Mouse (Mus musculus) CH12F3 (cell line): ENCODE results near the gene Cdc42bpb.

Experiments used
- in situ Hi-C: fragments of 300-500 bp; cut with MboI; formaldehyde crosslinking; loops from 2 replicates; pipeline ENCODE4 v1.14.3; 2020; ENCODE audit warnings: low sequenced_read_pairs

Gene Cdc42bpb

GRCm38 (mm10) chr12:111387146-111387545 is 9.6 kb upstream of the Cdc42bpb start:
- in situ Hi-C loops: no loop called here

GRCm38 (mm10) chr12:111386642-111387120 is 9.2 kb upstream of the Cdc42bpb start:
- in situ Hi-C loops: no loop called here

GRCm38 (mm10) chr12:111385883-111386641 is 8.5 kb upstream of the Cdc42bpb start:
- in situ Hi-C loops: no loop called here

- in situ Hi-C loops: no loop called here
Measured at GRCm38 (mm10) chr12:111378812-111379211, 1.3 kb upstream of the Cdc42bpb start.

- in situ Hi-C loops: no loop called here
Measured at GRCm38 (mm10) chr12:111377986-111378490, 520 bp upstream of the Cdc42bpb start.

- in situ Hi-C loops: no loop called here
Measured at GRCm38 (mm10) chr12:111376826-111377331, 639 bp downstream of the Cdc42bpb start.

GRCm38 (mm10) chr12:111376053-111376452 is 1.5 kb downstream of the Cdc42bpb start:
- in situ Hi-C loops: no loop called here

GRCm38 (mm10) chr12:111375559-111375958 is 2.0 kb downstream of the Cdc42bpb start:
- in situ Hi-C loops: no loop called here

GRCm38 (mm10) chr12:111374727-111375126 is 2.8 kb downstream of the Cdc42bpb start:
- in situ Hi-C loops: no loop called here

- in situ Hi-C loops: no loop called here
Measured at GRCm38 (mm10) chr12:111373411-111373810, 4.1 kb downstream of the Cdc42bpb start.

- in situ Hi-C loops: no loop called here
Measured at GRCm38 (mm10) chr12:111371905-111372304, 5.6 kb downstream of the Cdc42bpb start.

- in situ Hi-C loops: no loop called here
Measured at GRCm38 (mm10) chr12:111370249-111370648, 7.3 kb downstream of the Cdc42bpb start.

GRCm38 (mm10) chr12:111367065-111367464 is 10.5 kb downstream of the Cdc42bpb start:
- in situ Hi-C loops: no loop called here

GRCm38 (mm10) chr12:111364234-111364633 is 13.3 kb downstream of the Cdc42bpb start:
- in situ Hi-C loops: no loop called here

- in situ Hi-C loops: no loop called here
Measured at GRCm38 (mm10) chr12:111361319-111362098, 16.0 kb downstream of the Cdc42bpb start.

- in situ Hi-C loops: no loop called here
Measured at GRCm38 (mm10) chr12:111360671-111361070, 16.8 kb downstream of the Cdc42bpb start.

- in situ Hi-C loops: no loop called here
Measured at GRCm38 (mm10) chr12:111356216-111356615, 21.3 kb downstream of the Cdc42bpb start.

GRCm38 (mm10) chr12:111354142-111354541 is 23.4 kb downstream of the Cdc42bpb start:
- in situ Hi-C loops: no loop called here

GRCm38 (mm10) chr12:111353439-111353915 is 24.0 kb downstream of the Cdc42bpb start:
- in situ Hi-C loops: no loop called here

GRCm38 (mm10) chr12:111353008-111353407 is 24.5 kb downstream of the Cdc42bpb start:
- in situ Hi-C loops: no loop called here

GRCm38 (mm10) chr12:111352520-111352919 is 25.0 kb downstream of the Cdc42bpb start:
- in situ Hi-C loops: no loop called here
